Mouse (Mus musculus): ENCODE data around the gene Myl10.
"Not testable (repeated sequence)": the region's sequence is repeated elsewhere in the genome, so short reads cannot be mapped to it uniquely, and the experiment has no call there.

Myl10 gene

DNA sequence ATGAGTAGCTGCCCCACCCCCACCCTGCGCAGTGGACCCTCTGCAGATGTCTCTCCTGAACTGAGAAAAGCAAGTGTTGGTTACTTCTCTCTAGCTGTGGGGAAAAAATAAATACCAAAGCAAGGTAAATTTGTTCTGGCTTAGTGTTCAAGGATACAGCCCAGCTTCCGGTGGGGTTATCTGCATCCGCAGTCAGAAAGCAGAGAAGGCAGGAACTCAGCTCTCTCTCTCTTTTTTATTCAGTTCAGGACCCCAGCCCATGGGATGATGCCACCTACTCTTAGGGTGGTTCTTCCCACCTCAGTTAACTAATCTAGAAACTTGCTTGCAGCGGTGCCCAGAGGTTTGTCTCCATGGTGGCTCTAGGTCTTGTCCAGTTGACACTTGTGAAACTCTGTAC, at the start of gene Myl10:
Myl10 (plus strand) TSS at position 363 of the 400 bp plus-strand sequence.
- DNase-seq (ENCODE audit: low read depth): peak; percentile 46

DNA sequence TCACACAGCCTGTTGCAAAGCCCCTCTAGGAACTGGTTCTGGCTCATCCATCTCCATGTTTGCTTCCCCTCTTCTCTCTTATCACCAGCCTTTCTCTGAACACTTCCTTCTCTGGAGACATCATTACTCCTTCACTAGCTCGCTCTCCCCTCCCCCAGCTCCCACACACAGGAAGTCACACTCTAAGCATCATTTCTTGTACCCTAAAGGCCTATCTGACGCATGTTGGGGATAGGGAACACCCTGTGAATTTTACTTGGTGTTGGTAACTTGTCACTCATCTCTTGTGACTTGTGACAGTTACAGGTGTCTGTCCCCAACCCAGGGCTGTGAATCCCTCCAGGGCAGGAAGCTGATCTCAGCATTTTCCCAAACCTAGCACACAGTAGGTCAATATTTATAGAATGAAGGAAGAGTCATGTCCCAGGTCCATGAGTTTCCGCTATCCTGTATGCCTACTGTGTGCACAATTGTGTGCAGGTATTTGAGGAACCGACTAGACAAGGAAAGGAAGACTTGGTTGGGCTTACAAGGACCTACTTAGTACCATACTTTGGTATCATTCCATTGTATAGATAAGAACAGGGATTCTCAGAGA, 46.1 kb upstream of the Myl10 start:
- no peak for DNase-seq (ENCODE audit: low read depth)

DNA sequence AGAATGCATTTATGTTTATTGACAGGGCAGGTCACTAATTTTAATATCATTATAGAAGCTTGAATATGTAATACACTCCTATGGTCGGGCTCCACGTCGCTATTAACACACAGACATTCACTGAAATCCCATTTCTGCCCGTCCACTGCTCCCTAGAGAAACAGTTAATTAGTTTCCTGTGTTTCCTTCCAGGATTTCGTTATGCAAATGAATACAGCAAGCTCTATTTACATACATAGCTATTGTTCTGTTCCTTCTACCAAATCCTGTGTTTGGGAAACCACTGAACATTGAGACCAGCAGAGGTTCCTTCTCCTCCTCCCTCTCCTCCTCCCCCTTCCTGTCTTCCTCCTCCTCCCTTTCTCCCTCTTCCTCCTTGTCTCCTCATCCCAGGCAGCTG, 43.9 kb upstream of the Myl10 start:
- no peak for DNase-seq (ENCODE audit: low read depth)

DNA sequence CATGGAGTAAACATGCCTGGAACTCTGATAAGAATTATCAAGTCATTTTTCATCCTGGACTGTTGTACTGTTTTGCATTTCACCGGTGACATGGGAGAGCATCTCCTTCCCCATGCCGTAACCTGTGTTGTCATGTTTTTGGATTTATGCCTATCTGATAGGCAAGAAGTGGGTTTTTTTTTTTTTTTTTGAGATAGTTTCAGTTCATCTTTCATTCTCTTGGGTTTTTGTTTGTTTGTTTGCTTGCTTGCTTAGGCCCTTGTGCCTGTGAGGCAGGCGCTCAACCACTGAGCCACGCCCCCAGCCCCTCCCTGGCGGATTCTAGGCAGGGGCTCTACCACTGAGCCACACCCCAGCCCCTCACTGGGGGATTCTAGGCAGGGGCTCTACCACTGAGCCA, 43.3 kb upstream of the Myl10 start:
- no peak for DNase-seq (ENCODE audit: low read depth)

DNA sequence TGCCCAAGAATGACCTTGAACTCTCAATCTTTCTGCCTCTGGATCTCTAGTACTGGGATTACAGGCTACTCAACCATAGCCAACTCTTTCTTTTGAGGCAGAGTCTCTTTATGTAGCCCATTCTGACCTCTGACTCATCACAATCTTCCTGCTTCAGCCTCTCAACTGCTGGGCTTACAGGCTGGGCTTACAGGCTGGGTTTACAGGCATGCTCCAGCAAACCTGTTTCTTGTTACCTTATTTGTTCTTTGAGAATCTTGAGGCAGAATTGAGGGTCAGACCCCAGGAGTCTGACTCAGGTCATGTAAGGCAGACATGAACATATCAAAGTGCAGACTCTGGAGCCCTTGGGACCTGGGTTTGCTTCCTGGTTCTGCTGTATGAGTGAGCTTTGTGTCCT, 38.5 kb upstream of the Myl10 start:
- no peak for DNase-seq (ENCODE audit: low read depth)

DNA sequence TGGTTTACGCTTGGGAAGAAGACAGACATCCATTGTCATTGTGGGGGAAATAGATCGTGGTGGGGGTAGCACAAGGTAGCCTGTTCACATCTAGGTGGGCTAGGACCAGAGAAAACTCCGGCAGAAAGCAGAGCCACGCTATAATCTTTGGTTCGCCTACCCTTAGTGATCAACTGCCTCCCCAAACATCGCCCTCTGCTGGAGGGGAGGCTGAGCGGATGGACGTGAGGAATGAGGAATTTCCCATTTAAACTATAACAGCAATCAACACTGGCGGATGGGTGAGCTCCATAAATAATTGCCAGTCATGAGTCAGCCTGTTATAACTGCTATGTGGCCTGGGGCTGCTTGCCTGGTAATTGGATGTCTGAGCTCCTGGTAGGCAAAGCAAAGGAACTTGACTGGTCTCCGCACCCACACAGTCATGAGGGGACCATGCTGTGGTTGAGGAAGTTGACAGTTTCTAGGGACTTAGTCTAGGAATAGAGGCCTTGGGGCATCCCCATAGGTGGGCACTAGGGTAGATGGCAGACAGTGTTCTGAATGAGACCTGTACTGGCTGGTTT, 36.0 kb upstream of the Myl10 start:
- DNase-seq (ENCODE audit: low read depth): peak; percentile 8

DNA sequence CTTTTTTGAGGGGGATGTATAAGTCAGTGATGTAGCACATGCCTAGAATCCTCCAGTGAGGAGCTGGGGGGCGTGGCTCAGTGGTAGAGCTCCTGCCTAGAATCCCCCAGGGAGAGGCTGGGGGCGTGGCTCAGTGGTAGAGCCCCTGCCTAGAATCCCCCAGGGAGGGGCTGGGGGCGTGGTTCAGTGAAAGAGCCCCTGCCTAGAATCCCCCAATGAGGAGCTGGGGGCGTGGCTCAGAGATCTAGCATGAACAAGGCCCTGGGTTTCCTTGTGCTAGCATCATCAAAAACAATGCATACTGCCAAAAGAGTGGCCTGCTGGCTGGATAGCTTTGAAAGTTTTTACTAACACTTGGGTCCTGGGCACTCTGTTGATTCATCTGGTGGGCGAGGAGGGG, 32.2 kb upstream of the Myl10 start:
- not testable (repeated sequence) for DNase-seq (ENCODE audit: low read depth)

DNA sequence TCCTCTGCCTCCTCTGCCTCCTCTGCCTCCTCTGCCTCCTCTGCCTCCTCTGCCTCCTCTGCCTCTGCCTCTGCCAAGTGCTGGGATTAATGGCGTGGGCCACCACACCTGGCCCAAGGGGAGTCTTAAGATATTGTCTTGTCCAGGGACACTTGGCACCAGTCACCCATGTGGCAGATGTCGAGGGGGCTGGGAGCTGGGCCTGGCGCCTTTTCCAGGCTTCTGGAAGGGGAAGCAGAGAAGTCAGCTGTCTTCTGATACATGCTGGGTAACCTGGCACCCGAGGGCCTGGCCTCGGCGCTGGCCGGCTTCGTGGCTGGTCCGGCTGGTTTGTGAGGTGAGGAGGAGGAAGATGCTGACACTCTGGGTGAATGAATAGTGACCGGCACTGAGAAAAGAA, 30.7 kb upstream of the Myl10 start:
- no peak for DNase-seq (ENCODE audit: low read depth)

DNA sequence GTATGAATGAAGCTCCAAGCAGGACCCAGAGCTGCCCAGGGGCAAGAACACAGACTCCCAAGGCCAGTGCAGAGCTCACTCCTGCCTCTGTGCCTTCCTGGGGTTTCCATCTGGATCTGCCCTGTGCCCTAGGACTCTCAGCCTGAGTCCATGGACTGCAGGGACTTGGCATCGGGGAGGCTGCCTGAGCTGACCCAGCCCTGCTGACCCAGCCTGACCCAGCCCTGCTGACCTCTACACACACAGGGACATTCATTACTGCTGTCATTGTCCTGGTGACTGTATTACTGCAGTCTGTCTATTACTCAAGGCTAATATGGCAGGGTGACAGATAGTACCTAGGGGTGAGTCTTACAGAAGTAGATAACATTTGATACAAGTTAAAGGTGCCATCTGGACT, 30.1 kb upstream of the Myl10 start:
- DNase-seq (ENCODE audit: low read depth): no peak

DNA sequence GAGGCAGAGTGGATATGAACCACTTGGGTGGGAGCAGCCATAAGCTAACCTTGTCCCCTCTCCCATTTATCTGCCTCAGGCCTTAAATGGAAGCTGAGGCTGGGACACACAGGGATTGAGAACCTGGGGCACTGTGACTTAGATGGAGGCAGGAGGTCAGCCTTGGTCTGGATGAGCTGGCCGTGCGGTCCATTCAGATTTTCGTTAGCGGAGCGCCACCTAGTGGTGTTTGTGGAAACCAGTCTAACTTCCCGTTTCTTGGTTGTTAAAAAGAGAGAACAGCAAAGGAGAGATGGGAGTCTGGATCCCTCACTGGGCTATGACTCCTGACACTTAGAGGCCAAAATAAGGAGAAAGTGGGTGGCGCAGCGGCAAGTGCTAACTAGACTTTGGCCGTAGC, 28.4 kb upstream of the Myl10 start:
- peak; percentile 72 for DNase-seq (ENCODE audit: low read depth)

DNA sequence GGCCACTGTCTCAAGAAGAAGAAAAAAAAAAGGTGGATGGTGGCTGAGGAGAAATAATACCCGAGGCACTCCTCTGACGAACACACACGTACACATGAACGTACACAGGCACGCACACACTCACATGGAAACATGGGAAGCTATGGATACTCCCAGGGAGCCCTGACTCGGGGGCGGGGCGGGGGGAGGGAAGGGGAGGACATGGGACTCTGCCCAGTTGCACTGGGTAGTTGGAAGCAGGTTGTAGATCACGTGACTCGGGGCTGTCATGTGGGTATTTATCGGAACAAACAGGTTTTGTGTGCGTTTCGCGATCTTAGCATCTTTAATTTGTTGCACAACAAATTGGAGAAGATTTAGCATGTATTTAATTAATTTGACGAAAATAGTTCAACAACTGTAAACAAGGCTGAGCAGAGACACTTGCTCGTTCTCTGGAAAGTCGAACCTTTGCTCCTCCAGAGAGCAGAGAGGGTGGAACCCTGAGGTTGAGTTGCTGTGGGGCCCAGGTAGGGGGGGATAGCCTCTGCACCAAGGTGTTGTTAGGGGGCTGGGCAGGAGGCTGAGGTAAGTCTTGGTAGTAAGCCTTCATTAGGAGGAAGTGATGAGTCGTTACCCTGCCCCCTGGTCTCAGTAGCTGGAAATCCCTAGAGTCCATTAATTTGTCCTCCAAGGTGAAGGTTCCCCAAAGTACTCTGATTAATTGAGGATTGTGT, 16.5 kb upstream of the Myl10 start:
- no peak for DNase-seq (ENCODE audit: low read depth)

DNA sequence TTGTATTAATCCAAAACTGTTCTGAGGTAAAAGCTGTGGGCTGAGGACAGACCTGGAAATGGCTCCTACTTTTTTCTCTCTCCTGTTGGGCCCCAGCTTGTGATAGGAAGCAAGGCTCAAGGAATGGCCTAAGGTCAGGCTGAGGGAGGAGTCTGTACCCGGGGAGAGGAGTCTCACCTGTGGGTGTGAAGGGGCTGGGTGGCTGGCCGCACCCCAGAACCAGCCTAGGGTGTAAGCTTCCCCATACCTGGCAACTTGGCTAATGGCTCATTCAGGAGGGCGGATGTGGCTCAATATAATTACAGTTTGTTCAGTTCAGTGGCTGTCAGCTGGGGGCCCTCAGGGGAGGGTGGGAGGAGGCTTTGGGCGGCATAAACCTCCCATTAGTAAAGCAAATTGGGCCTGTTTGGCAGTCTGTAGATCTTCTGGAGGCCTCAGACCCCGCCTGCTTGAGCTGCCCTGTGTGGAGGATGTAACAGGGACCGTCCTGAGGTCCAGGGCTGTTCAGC, 14.1 kb upstream of the Myl10 start:
- DNase-seq (ENCODE audit: low read depth): no peak

DNA sequence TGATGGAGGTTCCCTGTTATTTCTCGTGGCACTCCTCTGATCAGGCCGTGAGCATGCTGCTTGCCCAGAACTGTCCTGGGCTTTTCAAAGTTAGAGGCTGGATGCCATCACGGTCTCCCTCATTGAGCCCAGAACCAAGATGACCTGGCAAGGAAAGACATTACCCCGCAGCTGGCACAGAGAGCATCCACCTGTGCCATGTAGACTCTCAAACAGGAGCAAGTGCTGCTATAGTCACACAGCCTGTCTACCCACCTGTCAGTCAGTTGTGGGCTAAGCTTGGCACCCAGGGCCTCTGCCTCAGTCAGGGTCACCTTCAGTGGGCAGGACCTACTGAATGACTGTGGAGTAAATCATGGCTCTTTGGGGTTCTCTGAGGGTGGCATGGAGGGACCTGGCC, 6.6 kb upstream of the Myl10 start:
- DNase-seq (ENCODE audit: low read depth): no peak

DNA sequence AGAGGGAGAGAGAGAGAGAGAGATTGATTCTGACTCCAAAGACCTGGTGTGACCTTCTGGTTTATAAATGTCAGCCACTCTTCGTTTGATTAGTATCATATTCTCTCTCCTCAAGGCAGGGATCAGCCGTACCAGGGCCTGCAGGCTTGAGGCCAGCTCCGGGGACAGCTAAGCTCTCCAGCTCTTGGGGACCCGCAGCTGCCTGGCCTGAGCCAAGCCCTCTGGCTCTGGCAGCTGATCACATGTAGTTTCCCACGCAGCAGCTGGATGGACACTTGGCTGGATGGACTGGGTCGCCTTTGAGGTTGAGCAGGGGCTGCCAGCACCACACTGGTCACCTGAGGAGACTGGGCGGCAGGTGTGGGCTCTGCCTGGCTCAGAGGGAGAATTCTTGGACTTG, 5.4 kb upstream of the Myl10 start:
- no peak for DNase-seq (ENCODE audit: low read depth)

DNA sequence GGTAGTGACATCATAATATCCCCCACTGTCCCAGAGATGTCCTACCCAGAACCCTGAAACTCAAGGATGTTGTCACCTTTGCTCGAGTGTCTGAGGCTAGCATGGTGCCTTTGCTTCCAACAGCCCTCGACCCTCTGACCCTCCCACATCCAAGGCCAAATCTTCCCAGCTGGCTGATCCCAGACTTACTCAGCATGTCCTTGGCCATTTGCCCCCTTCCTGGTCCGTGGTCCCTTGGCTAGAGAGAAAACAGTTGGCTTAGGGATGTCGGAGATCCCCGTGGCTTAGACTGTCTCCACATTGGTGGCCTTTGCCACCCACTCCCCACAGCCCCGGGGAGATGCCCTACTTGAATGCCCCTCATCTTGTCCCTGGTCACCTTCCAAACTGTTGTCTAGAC, 4.1 kb upstream of the Myl10 start:
- no peak for DNase-seq (ENCODE audit: low read depth)

DNA sequence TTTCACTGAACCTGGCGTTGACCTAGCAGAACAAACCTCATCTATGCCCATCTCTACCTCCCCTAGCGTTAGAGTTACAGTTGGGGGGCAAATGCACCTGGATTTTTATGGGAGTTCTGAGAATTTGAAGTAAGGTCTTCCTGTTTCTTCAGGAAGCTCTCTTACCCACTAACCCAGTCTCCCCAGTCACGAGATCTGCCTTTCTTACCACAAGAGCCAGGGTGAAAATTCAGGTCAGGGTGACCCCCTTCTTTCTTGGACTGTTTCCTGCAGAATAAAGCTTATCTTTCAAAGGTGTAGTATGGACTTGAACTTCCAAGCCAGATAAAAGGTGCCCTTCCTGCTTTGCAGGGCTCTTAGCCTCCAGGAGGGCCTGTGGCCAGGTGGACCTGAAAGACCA, 1.8 kb upstream of the Myl10 start:
- DNase-seq (ENCODE audit: low read depth): no peak

DNA sequence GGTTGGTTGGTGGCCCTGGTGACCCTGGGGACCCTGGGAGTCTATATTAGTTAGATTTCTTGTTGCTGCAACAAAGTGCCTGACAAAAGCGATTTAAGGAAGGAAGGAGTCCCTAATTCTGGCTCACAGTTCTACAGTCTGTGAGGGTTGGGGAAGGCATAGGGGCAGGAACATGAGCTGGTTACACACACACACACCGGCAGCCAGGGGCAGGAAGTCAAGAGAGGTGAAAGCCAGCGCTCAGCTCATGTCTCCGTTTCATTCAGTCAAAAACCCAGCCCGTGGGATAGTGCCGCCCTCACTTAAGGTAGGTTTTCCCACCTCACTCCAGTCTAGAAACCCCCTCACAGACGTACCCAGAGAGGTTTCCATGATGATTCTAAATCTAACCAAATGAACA, 472 bp downstream of the Myl10 start:
- DNase-seq (ENCODE audit: low read depth): peak; percentile 58

DNA sequence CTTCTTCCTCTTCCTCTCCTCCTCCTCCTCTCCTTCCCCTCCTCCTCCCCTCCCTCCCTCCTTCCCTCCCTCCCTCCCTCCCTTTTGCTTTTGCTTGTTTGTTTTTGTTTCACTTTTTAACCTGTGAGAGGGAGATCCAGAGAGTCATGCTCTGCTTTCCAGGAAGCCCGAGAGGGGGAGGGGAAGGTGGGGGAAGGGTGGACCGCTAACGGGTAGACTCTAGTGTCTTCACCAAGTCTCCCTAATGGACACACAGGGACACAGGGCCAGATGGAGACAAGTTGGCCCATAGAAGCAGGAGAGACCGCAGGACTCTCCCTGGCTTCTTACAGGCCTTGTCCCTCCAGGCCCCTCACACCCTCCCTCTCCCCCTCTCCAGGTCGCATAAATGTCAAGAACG, 2.0 kb downstream of the Myl10 start:
- no peak for DNase-seq (ENCODE audit: low read depth)

DNA sequence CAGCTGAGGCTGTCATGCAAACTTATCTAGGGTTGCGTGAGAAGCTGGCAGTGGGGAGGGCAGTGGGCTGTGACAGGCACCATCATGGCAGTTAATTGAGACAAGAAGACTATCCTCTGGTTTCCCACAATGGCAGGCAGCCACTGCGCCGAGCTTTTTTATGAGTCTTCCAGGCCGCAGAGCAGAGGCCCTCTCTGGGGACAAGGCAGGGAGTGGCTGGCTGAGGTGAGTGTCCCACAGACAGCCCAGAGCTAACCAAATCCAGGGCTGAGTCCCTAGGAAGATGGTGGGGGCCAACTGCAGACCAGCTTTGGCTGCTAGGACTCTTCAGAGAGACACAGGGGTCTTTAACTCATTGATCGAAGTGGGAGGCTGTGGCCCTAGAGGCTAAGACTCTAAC, 3.6 kb downstream of the Myl10 start:
- DNase-seq (ENCODE audit: low read depth): no peak

DNA sequence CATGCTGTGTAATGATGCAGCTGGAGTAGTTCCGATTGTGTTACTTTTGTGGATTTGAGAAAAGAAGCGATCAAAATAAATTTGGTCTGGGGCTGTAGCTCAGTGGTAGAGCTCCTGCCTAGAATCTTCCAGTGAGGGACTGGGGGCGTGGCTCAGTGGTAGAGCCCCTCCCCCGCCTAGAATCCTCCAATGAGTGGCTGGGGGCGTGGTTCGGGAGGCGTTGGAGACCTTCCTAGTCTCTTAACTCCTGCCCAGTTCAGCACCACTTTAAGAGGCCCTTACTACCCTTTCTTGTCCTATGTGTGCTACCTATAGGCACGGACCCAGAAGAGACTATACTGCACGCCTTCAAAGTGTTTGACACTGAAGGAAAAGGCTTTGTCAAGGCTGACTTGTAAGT, 4.7 kb downstream of the Myl10 start:
- DNase-seq (ENCODE audit: low read depth): no peak

DNA sequence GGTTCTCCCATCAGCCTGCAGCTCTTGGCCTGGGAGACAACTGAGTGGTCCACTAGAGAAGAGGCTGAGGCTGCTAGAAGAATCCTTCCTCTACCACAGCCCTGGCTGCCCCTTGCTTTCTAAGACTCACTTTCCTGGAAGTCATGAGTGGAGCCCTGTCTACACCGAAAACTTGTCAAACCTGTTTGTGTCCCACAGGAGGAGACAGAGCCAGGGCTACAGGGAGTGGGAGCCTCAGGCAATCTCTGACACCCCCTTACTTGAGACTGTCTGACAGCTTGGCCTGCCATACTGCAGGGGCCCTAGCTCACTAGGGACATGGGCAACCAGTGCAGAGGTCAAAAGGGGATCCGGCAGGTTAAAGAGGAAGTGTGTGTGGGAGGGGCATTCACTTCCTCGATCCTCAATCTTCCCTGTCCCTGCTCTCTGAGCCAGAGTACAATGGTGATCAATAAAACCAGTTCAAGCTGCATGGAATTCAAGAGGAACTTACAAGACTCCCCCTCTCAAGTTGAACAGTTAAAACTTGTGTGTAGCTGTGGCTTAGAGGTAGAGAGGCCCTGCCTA, 9.3 kb downstream of the Myl10 start:
- no peak for DNase-seq (ENCODE audit: low read depth)

DNA sequence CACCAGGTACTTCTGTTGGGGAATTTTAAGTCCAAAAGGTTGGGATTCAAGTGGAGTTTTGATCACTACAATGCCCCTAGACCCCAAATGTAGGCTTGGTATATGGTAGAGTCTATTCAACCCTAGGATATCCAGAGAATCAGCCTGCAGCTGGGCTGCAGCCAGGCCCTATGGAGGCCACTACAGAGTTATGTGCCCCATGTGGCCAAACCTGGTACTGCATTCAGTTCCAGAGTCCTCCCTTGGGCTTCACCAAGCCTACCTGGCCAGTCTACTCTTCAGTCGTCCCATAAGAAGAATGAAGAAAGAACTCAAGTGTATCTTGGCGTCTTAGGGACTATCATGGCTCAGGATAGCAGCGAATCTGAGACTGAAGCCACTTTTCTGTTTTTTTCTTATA, 10.8 kb downstream of the Myl10 start:
- peak; percentile 84 for DNase-seq (ENCODE audit: low read depth)

DNA sequence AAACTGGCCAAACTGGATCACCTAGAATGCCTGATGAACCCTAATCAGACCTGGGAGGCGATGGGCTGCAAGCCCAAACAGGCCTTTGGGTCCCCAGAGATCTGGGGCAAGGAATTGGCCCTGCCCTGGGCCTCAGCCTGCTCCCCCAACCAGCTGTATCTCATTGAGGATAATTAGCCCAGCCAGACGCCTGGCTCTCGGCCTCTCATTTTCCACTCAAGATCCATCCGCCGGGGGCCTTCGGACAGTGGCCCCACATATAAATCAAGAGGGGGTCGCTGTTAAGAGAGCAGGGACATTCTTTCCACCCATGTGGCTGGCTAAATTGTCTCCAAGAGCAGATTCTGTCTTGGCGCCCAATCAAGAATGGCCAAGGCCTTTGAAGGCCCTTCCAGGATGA, 11.2 kb downstream of the Myl10 start:
- DNase-seq (ENCODE audit: low read depth): no peak
